Mouse (Mus musculus): ENCODE data around the gene Aoc1.

DNA sequence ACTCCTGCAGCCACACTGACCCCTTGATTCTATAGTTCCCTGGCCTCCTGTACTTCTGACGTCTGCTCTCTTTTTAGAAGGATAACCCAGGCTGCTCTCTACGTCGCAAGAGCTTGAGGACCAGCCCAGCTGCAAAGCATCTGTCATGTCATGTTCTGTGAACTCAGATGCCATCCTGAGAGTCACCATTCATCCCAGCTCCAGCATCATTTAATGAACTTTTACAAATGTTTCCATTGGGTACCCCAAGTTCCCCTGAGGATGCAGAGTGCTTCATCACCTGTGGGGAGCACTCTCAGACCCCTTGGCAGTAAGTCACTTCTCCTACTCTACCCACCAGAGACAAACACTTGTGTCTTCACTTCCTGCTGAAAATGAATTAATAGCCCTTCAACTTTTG is 8.5 kb upstream of the Aoc1 start:
- no peak for TF ChIP-seq EP300 (IDR thresholded peaks at IDR 0.05; ENCODE audit: insufficient read depth, low read depth, low read length)
- no peak for TF ChIP-seq CTCF (IDR thresholded peaks at IDR 0.05)

Data from heart, adult 2 months (tissue).